Mouse (Mus musculus): Measurements from ENCODE around the gene Rnf152.

Rnf152 gene

GRCm38 (mm10) chr1:105356291-105357011, at the start of gene Rnf152:
Rnf152 (minus strand) TSS chr1:105356710.
- DNase-seq (ENCODE audit: low read depth, low spot score) = no peak

- no peak for DNase-seq (ENCODE audit: low read depth, low spot score)
Observed at GRCm38 (mm10) chr1:105402853-105403252, 46.3 kb upstream of the Rnf152 start.

- no peak for DNase-seq (ENCODE audit: low read depth, low spot score)
Observed at GRCm38 (mm10) chr1:105384141-105384937, 27.8 kb upstream of the Rnf152 start.

GRCm38 (mm10) chr1:105377546-105377945, 21.0 kb upstream of the Rnf152 start:
- no peak for DNase-seq (ENCODE audit: low read depth, low spot score)

GRCm38 (mm10) chr1:105374618-105375017, 18.1 kb upstream of the Rnf152 start:
- no peak for DNase-seq (ENCODE audit: low read depth, low spot score)

GRCm38 (mm10) chr1:105362701-105363100, 6.2 kb upstream of the Rnf152 start:
- DNase-seq (ENCODE audit: low read depth, low spot score) = no peak

- DNase-seq (ENCODE audit: low read depth, low spot score) = no peak
Observed at GRCm38 (mm10) chr1:105358896-105359295, 2.4 kb upstream of the Rnf152 start.

- no peak for DNase-seq (ENCODE audit: low read depth, low spot score)
Observed at GRCm38 (mm10) chr1:105355910-105356290, 610 bp downstream of the Rnf152 start.

- DNase-seq (ENCODE audit: low read depth, low spot score) = no peak
Observed at GRCm38 (mm10) chr1:105354901-105355891, 1.3 kb downstream of the Rnf152 start.

GRCm38 (mm10) chr1:105351806-105352205, 4.7 kb downstream of the Rnf152 start:
- no peak for DNase-seq (ENCODE audit: low read depth, low spot score)

- no peak for DNase-seq (ENCODE audit: low read depth, low spot score)
Observed at GRCm38 (mm10) chr1:105342305-105342704, 14.2 kb downstream of the Rnf152 start.

GRCm38 (mm10) chr1:105340943-105341342, 15.6 kb downstream of the Rnf152 start:
- DNase-seq (ENCODE audit: low read depth, low spot score) = no peak

- no peak for DNase-seq (ENCODE audit: low read depth, low spot score)
Observed at GRCm38 (mm10) chr1:105337397-105337796, 19.1 kb downstream of the Rnf152 start.

- DNase-seq (ENCODE audit: low read depth, low spot score) = no peak
Observed at GRCm38 (mm10) chr1:105336096-105336495, 20.4 kb downstream of the Rnf152 start.

GRCm38 (mm10) chr1:105332087-105332731, 24.3 kb downstream of the Rnf152 start:
- DNase-seq (ENCODE audit: low read depth, low spot score) = no peak

- no peak for DNase-seq (ENCODE audit: low read depth, low spot score)
Observed at GRCm38 (mm10) chr1:105331605-105332004, 24.9 kb downstream of the Rnf152 start.

GRCm38 (mm10) chr1:105330581-105331320, 25.8 kb downstream of the Rnf152 start:
- no peak for DNase-seq (ENCODE audit: low read depth, low spot score)

- DNase-seq (ENCODE audit: low read depth, low spot score) = no peak
Observed at GRCm38 (mm10) chr1:105327789-105328188, 28.7 kb downstream of the Rnf152 start.

GRCm38 (mm10) chr1:105324636-105325035, 31.9 kb downstream of the Rnf152 start:
- no peak for DNase-seq (ENCODE audit: low read depth, low spot score)

GRCm38 (mm10) chr1:105314010-105314800, 42.3 kb downstream of the Rnf152 start:
- DNase-seq (ENCODE audit: low read depth, low spot score) = no peak
